Mouse (Mus musculus): ENCODE measurements at regions not wholly inside any gene's neighbourhood (a gene's known extent, or its start where the extent isn't known, plus 50 kb on each side); places are given as distances from the start of the nearest gene placed in this dataset.

DNA sequence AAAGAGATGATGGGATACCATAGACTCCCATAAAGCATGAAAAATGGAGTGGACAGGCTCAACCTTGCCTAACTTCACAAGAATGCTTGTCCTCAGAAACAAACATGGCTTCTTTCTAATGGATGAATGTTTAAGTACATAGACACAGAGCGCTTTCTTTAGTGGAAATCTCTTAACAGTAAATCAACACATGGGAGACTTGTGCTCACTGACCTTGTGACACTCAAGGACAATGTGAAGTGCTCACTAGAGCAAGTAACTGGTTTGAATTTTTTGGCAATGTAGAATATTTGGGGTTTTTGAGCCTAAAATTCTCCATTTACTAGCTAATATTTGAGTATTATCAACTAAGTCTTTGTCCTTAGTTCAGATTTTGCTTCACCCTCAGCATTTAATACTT, 88.0 kb downstream of the Tent5c start:
- H3K36me3 ChIP-seq (ENCODE audit: control insufficient read depth, insufficient read depth, low read length): no peaks in the 10 kb centered on the region
- H3K9ac ChIP-seq (ENCODE audit: low read length): no peak overlapping the region
- ATAC-seq (ENCODE audit: low read depth): no peak
- H3K4me3 ChIP-seq (ENCODE audit: low read length): no peak overlapping the region
- no peak overlapping the region for H3K4me2 ChIP-seq (ENCODE audit: low read depth, low read length)
- 76% methylated on average over 1 of the region's 1 CpGs for WGBS
- H3K9me3 ChIP-seq (ENCODE audit: control insufficient read depth, low read length): no peaks in the 10 kb centered on the region
- H3K27me3 ChIP-seq (ENCODE audit: control insufficient read depth, insufficient read depth, low read depth, low read length): no peaks in the 10 kb centered on the region
- no peaks in the 10 kb centered on the region for H3K4me1 ChIP-seq (replicated peaks; ENCODE audit: control insufficient read depth, insufficient read depth, low read length)
- no peak overlapping the region for H3K27ac ChIP-seq (ENCODE audit: low read length)

DNA sequence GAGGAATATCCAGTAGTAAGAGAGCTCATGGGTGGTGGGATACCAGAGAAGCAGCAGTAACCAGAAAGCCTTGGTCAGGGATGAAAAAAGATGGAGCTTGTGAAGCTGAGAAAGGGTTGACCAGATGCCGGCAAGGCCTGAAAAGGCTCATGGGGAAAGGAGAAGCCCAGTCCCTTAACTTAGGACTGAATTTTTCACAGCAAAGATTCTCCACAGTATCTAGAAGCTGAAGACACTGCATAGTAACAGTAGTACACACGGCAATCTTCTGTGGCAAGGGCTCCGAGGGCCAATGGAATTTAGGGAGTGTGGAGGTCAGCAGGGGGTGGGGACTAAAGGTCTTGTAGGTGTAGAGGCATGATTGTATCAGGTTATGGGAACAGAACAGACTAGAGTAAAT, 91.6 kb downstream of the Tent5c start:
- Histone ChIP-seq H3K27me3 (ENCODE audit: control insufficient read depth, insufficient read depth, low read depth, low read length) (no peaks in the 10 kb centered on the region), H3K4me1 (replicated peaks; ENCODE audit: control insufficient read depth, insufficient read depth, low read length) (peaks cover 2% of the 10 kb centered on the region; the same call in 1 of the 2 replicates), H3K9ac (ENCODE audit: low read length) (no peak overlapping the region), H3K4me2 (ENCODE audit: low read depth, low read length) (no peak overlapping the region), H3K27ac (ENCODE audit: low read length) (no peak overlapping the region), H3K36me3 (ENCODE audit: control insufficient read depth, insufficient read depth, low read length) (no peaks in the 10 kb centered on the region), H3K4me3 (ENCODE audit: low read length) (no peak overlapping the region), H3K9me3 (ENCODE audit: control insufficient read depth, low read length) (no peaks in the 10 kb centered on the region)
- 76% methylated on average over 3 of the region's 3 CpGs for WGBS
- ATAC-seq (ENCODE audit: low read depth): no peak

DNA sequence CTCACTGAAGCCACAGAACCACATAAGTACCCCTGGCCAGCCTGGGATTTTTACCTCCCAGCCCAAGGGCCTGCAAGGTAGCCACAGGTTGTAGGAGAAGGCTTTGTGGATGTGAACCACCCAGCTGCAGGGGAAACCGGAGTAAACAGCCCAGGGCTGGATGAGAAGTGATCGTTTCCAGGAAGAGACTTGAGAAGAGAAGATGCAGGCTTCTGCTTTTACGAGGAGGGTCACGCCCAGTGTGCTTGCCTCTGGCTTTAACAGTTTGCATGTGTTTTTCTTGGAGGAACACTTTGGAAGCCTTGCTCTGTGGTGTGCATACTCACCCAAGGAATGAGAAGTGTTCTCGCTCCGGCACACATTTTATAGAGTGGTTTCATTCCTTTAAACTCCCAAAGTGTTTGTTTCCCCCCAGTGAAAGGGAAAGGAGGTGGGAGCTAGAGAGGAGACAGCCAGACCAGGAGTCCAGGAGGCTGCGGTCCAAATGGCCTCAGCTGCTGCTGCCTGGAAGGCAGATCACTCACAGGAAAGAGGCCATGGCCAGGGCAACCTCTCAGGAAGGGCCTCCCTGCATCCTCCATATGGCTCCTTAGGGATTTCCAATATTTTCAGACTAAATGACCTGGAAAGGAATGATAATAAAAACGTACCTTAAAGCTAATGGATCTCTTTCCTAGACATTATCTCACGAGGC, 94.1 kb downstream of the Tent5c start:
- no peak overlapping the region for H3K27ac ChIP-seq (ENCODE audit: low read length)

DNA sequence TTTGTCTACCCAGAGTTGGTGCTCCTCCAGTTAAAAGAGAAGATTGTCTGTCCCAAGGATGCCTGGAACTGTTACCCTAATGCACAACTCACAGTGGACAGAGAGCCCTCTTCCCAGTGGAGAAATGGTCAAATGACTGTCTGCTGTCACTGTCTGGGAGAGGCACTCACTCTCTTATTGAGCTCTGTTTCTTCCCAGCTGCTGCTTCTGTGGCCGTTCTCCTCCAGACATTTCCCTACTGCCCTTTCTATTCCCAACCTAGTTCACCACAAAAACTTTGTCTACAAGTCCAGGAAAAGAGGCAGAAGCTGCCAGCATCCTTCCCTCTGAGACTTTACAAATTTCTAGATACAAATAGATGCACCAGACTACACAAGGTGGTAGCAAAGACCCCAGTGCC, 95.2 kb downstream of the Tent5c start:
- Histone ChIP-seq H3K4me1 (replicated peaks; ENCODE audit: control insufficient read depth, insufficient read depth, low read length) (peaks cover 2% of the 10 kb centered on the region; the same call in 1 of the 2 replicates), H3K9ac (ENCODE audit: low read length) (no peak overlapping the region), H3K9me3 (ENCODE audit: control insufficient read depth, low read length) (no peaks in the 10 kb centered on the region), H3K27me3 (ENCODE audit: control insufficient read depth, insufficient read depth, low read depth, low read length) (no peaks in the 10 kb centered on the region), H3K4me3 (ENCODE audit: low read length) (no peak overlapping the region), H3K27ac (ENCODE audit: low read length) (no peak overlapping the region), H3K36me3 (ENCODE audit: control insufficient read depth, insufficient read depth, low read length) (no peaks in the 10 kb centered on the region), H3K4me2 (ENCODE audit: low read depth, low read length) (no peak overlapping the region)
- ATAC-seq (ENCODE audit: low read depth): no peak
- WGBS: 80% methylated on average over 1 of the region's 1 CpGs

More for the DNA sequence above, 94.1 kb downstream of the Tent5c start:
- no peak overlapping the region for H3K9ac ChIP-seq (ENCODE audit: low read length)
- H3K36me3 ChIP-seq (ENCODE audit: control insufficient read depth, insufficient read depth, low read length): no peaks in the 10 kb centered on the region
- 41% methylated on average over 9 of the region's 9 CpGs for WGBS
- H3K4me2 ChIP-seq (ENCODE audit: low read depth, low read length): no peak overlapping the region
- ATAC-seq (ENCODE audit: low read depth): 0 out of 2 replicates have a peak, but pooled peaks have one; percentile 15
- H3K9me3 ChIP-seq (ENCODE audit: control insufficient read depth, low read length): no peaks in the 10 kb centered on the region
- H3K4me3 ChIP-seq (ENCODE audit: low read length): no peak overlapping the region
- H3K27me3 ChIP-seq (ENCODE audit: control insufficient read depth, insufficient read depth, low read depth, low read length): no peaks in the 10 kb centered on the region
- H3K4me1 ChIP-seq (replicated peaks; ENCODE audit: control insufficient read depth, insufficient read depth, low read length): peaks cover 2% of the 10 kb centered on the region; the same call in 1 of the 2 replicates

DNA sequence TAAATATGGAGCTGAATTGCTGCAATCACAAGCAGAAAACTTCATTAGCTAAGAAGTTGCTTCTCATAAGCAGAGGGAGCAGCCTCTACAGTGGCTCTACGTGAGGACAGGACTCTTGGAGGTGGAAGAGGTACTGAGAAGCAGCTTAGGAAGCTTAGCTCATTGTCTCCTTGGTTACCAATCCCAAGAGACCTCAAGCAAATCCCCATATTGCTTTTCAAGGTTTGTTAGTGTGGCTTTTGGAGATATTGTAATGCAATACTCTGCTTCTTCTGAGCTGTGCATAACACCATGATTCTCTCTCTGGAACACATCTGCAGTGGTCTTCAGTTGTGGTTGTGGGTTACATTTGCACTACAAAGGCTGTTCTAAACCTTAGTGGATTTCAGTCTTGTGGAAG, 106.9 kb downstream of the Tent5c start:
- 59% methylated on average over 1 of the region's 1 CpGs for WGBS
- ATAC-seq (ENCODE audit: low read depth): no peak
- H3K4me3 ChIP-seq (ENCODE audit: low read length): no peak overlapping the region
- no peaks in the 10 kb centered on the region for H3K36me3 ChIP-seq (ENCODE audit: control insufficient read depth, insufficient read depth, low read length)
- no peaks in the 10 kb centered on the region for H3K4me1 ChIP-seq (replicated peaks; ENCODE audit: control insufficient read depth, insufficient read depth, low read length)
- H3K27me3 ChIP-seq (ENCODE audit: control insufficient read depth, insufficient read depth, low read depth, low read length): no peaks in the 10 kb centered on the region
- H3K4me2 ChIP-seq (ENCODE audit: low read depth, low read length): no peak overlapping the region
- H3K9ac ChIP-seq (ENCODE audit: low read length): no peak overlapping the region
- no peak overlapping the region for H3K27ac ChIP-seq (ENCODE audit: low read length)
- no peaks in the 10 kb centered on the region for H3K9me3 ChIP-seq (ENCODE audit: control insufficient read depth, low read length)

DNA sequence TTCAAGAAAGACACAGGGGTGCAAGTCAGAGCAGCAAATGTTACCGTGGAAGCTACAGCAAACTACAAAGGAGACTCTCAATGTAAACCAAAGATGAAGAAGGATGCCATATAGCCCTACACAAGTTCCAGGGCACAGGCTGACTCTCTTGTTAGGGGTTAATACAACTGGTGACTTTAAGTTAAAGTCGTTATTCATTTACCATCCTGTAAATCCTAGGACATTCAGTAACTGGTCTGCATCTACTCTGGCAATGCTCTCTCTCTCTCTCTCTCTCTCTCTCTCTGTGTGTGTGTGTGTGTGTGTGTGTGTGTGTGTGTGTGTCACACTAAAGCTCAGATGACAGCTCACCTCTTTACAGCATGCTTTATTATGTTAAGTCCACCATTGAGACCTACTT, 107.8 kb downstream of the Tent5c start:
- no peak overlapping the region for H3K4me3 ChIP-seq (ENCODE audit: low read length)
- H3K36me3 ChIP-seq (ENCODE audit: control insufficient read depth, insufficient read depth, low read length): no peaks in the 10 kb centered on the region
- WGBS: 66% methylated on average over 2 of the region's 2 CpGs
- H3K27me3 ChIP-seq (ENCODE audit: control insufficient read depth, insufficient read depth, low read depth, low read length): no peaks in the 10 kb centered on the region
- no peak overlapping the region for H3K4me2 ChIP-seq (ENCODE audit: low read depth, low read length)
- no peak for ATAC-seq (ENCODE audit: low read depth)
- H3K27ac ChIP-seq (ENCODE audit: low read length): no peak overlapping the region
- no peaks in the 10 kb centered on the region for H3K4me1 ChIP-seq (replicated peaks; ENCODE audit: control insufficient read depth, insufficient read depth, low read length)
- no peaks in the 10 kb centered on the region for H3K9me3 ChIP-seq (ENCODE audit: control insufficient read depth, low read length)
- no peak overlapping the region for H3K9ac ChIP-seq (ENCODE audit: low read length)

DNA sequence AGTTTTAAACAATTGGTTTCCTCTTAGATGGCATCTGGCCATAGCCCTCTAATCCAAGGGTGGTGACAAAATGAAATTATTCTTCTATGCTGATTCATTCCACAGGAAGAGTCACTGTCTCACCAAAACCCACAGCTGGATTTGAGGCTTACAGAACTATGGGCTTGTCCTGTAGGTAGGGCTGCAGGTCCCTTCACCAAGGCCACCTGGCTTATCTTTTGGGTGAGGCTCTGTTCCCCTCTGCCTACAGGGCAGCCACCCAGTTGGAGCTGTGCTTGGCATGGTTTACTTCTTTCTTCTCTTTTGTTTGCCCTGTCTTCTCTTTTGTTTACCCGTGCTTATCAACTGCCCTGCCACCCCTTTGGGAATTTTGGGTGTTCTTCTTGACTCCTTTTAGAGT, 113.0 kb downstream of the Tent5c start:
- Histone ChIP-seq H3K9me3 (ENCODE audit: control insufficient read depth, low read length) (no peaks in the 10 kb centered on the region), H3K27ac (ENCODE audit: low read length) (no peak overlapping the region), H3K4me1 (replicated peaks; ENCODE audit: control insufficient read depth, insufficient read depth, low read length) (no peaks in the 10 kb centered on the region), H3K27me3 (ENCODE audit: control insufficient read depth, insufficient read depth, low read depth, low read length) (no peaks in the 10 kb centered on the region), H3K4me3 (ENCODE audit: low read length) (no peak overlapping the region), H3K9ac (ENCODE audit: low read length) (no peak overlapping the region), H3K4me2 (ENCODE audit: low read depth, low read length) (no peak overlapping the region), H3K36me3 (ENCODE audit: control insufficient read depth, insufficient read depth, low read length) (no peaks in the 10 kb centered on the region)
- ATAC-seq (ENCODE audit: low read depth): no peak
- 67% methylated on average over 1 of the region's 1 CpGs for WGBS

DNA sequence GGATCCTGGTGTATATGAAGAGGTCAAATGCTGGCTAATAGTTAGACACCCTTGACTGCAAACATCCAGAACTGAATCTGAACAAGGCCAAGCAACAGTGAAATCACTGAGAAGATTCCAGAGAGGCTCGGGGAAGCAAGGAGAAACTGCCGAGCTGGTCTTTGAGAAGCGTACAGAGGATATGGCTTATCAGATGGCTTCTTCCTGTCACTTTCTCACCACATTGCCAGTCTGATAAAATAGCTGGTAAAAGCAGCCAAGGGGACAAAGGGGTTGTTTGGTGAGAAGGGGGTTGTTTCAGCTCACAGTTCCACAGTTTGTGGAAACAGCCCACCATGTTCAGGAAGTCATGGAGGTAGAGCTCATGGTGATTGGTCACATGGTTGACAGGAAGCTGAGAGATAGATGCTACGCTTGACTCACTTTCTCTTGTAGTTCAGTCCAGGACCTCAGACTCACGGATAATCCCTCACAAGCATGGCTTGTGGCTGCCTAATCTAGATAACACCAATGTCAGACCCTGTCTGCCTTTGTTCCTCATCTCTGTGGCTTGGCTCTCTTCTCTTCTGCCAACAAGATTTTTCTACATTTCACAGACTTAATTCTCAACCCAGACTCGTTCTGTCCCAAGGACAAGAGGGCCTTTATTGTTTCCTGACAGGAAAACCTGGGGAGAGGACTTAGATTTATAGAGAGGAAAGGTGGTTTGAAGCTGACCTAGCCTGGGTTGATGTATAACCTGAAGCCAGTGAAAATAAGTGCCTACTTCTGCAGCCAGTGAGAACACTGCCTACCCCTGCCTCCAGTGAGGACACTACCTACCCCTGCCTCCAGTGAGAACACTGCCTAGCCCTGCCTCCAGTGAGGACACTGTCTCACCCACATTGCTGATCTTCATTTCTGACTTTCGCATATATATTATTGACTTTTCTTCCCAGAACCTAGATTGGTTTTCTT, 122.0 kb downstream of the Tent5c start:
- H3K36me3 ChIP-seq (ENCODE audit: control insufficient read depth, insufficient read depth, low read length): no peaks in the 10 kb centered on the region
- no peaks in the 10 kb centered on the region for H3K4me1 ChIP-seq (replicated peaks; ENCODE audit: control insufficient read depth, insufficient read depth, low read length)
- WGBS: 45% methylated on average over 7 of the region's 7 CpGs
- H3K4me2 ChIP-seq (ENCODE audit: low read depth, low read length): no peak overlapping the region
- H3K9me3 ChIP-seq (ENCODE audit: control insufficient read depth, low read length): no peaks in the 10 kb centered on the region
- H3K27me3 ChIP-seq (ENCODE audit: control insufficient read depth, insufficient read depth, low read depth, low read length): no peaks in the 10 kb centered on the region
- H3K9ac ChIP-seq (ENCODE audit: low read length): no peak overlapping the region
- ATAC-seq (ENCODE audit: low read depth): no peak
- no peak overlapping the region for H3K27ac ChIP-seq (ENCODE audit: low read length)
- no peak overlapping the region for H3K4me3 ChIP-seq (ENCODE audit: low read length)

DNA sequence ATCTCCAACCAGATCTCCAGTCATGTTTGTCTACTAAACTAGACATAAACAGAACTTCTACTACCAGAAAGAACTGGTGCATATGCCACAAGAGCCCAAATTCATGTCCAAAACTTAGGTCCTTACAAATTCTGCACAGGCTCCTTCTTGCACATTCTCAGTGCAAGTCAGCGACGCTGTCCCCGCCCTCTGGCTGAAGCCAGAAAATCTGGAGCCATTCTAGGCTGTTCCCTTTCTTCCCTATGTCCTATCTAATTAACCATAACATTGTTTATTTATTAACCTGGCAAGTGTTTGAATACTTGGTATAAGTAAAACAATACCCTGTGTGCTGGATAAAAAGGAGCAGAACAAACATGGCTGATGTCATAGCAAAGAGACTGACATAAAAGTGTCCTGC, 122.7 kb downstream of the Tent5c start:
- no peaks in the 10 kb centered on the region for H3K36me3 ChIP-seq (ENCODE audit: control insufficient read depth, insufficient read depth, low read length)
- WGBS: 84% methylated on average over 3 of the region's 3 CpGs
- no peaks in the 10 kb centered on the region for H3K27me3 ChIP-seq (ENCODE audit: control insufficient read depth, insufficient read depth, low read depth, low read length)
- no peak overlapping the region for H3K4me2 ChIP-seq (ENCODE audit: low read depth, low read length)
- no peaks in the 10 kb centered on the region for H3K9me3 ChIP-seq (ENCODE audit: control insufficient read depth, low read length)
- no peak overlapping the region for H3K9ac ChIP-seq (ENCODE audit: low read length)
- no peak overlapping the region for H3K4me3 ChIP-seq (ENCODE audit: low read length)
- H3K27ac ChIP-seq (ENCODE audit: low read length): no peak overlapping the region
- no peaks in the 10 kb centered on the region for H3K4me1 ChIP-seq (replicated peaks; ENCODE audit: control insufficient read depth, insufficient read depth, low read length)
- ATAC-seq (ENCODE audit: low read depth): no peak

All from lung, embryonic 16.5 days (tissue).